9 mouse cellular contexts compared by ENCODE assay signal in the genomic region with DNA sequence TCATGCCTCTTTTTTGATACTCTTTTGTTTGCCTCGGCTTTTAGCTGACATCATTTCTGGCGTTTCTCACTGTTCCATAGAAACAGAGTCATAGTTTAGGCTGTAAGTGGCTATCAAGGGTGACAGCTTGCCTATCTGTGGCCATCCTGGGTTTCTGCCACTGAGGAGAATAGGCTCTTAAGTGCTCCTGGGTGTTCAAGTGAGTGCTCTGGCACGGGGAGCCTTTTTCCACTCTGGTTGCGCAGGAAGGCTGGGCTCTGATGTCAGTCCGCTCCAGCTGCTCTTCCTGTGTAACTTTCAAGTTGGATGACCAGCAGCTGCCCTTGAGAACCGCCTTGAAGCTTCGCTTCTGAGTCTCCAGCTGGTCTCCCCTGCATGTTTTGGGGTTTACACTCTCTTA. TPM values are rescaled to one million over a fixed set of nuclear protein-coding genes. Genes with fewer than 3 reads are reported as not detected.
DNase-seq lines count a peak whose midpoint lies in the region; ATAC-seq lines count a peak whose summit lies in the region.
"Had no signal": no experiment of that assay in that cellular context is flagged by ENCODE, and none has a peak within 500 bp of the region (broad histone marks: within the 10 kb centered on the region; RNA-seq: fewer than 3 reads in every experiment).

No protein-coding gene starts in this region.

- 0 out of 2 replicates have a peak, but pooled peaks have one; percentile 32 for ATAC-seq in forebrain, embryonic 14.5 days
- ATAC-seq in forebrain, embryonic 16.5 days: no peak; the same call in 1 of the 2 replicates

- H3K4me2 ChIP-seq in forebrain, embryonic 14.5 days (ENCODE audit: low read length): no peak overlapping the region
- no peak overlapping the region for H3K4me2 ChIP-seq in forebrain, embryonic 16.5 days (ENCODE audit: low read length)

- H3K4me3 ChIP-seq in forebrain, embryonic 14.5 days (ENCODE audit: low read depth, low read length): no peak overlapping the region
- H3K4me3 ChIP-seq in forebrain, embryonic 16.5 days (replicated peaks; ENCODE audit: low read length): no peak overlapping the region

- DNase-seq in forebrain, embryonic 14.5 days (ENCODE audit: low spot score): peak; percentile 27
- peak; percentile 63 for DNase-seq in gastrocnemius, postnatal 14 days
- peak; percentile 70 for DNase-seq in heart, postnatal 25 days (ENCODE audit: low spot score)
- peak; percentile 73 for DNase-seq in lung, postnatal 25 days (ENCODE audit: low spot score)
- no peak for DNase-seq in frontal cortex, adult 2 months (ENCODE audit: extremely low spot score in 1 of 2, low spot score in 1 of 2)
- no peak for DNase-seq in spleen, postnatal 10 days (ENCODE audit: low spot score in 2 of 2)
- DNase-seq in embryo, embryonic 10 days (ENCODE audit: low spot score): no peak
- DNase-seq: cerebellum, postnatal 25 days had no signal

- no peak overlapping the region for H3K27ac ChIP-seq in forebrain, embryonic 14.5 days (ENCODE audit: low read depth, low read length)
- no peak overlapping the region for H3K27ac ChIP-seq in forebrain, embryonic 16.5 days (ENCODE audit: low read length)

- 61% methylated on average over 7 of the region's 7 CpGs for WGBS in forebrain, embryonic 14.5 days
- WGBS in forebrain, embryonic 16.5 days: 56% methylated on average over 7 of the region's 7 CpGs

- intact Hi-C loops in gastrocnemius, postnatal 14 days (cut with DNase I; ENCODE audit: low total_unique reads): loop anchor here (10.0 kb wide), 1 partner anchor 83 kb away; the partner anchor contains the start of gene Fhl1
- intact Hi-C loops in heart, postnatal 25 days (cut with DNase I): loop anchor here (2.0 to 5.0 kb wide), 3 partner anchors 81 to 139 kb away; partner anchors contain the start of gene Fhl1

- H3K36me3 ChIP-seq in forebrain, embryonic 14.5 days (ENCODE audit: control insufficient read depth, insufficient read depth, low read length): peaks cover 3% of the 10 kb centered on the region; the same call in 1 of the 2 replicates
- no peaks in the 10 kb centered on the region for H3K36me3 ChIP-seq in forebrain, embryonic 16.5 days (ENCODE audit: control insufficient read depth, insufficient read depth)

- H3K4me1 ChIP-seq in forebrain, embryonic 14.5 days (ENCODE audit: control insufficient read depth, insufficient read depth, low read length): no peaks in the 10 kb centered on the region
- no peaks in the 10 kb centered on the region for H3K4me1 ChIP-seq in forebrain, embryonic 16.5 days (replicated peaks; ENCODE audit: control insufficient read depth, insufficient read depth, low read length)

- H3K9ac ChIP-seq in forebrain, embryonic 14.5 days (ENCODE audit: low read length): no peak overlapping the region
- no peak overlapping the region for H3K9ac ChIP-seq in forebrain, embryonic 16.5 days (replicated peaks; ENCODE audit: low read depth, low read length)

- no peaks in the 10 kb centered on the region for H3K9me3 ChIP-seq in forebrain, embryonic 14.5 days (replicated peaks; ENCODE audit: control insufficient read depth, low read length)
- H3K9me3 ChIP-seq in forebrain, embryonic 16.5 days (ENCODE audit: control insufficient read depth, low read length): no peaks in the 10 kb centered on the region

- no peaks in the 10 kb centered on the region for H3K27me3 ChIP-seq in forebrain, embryonic 14.5 days (replicated peaks; ENCODE audit: control insufficient read depth, insufficient read depth, low read length)
- no peaks in the 10 kb centered on the region for H3K27me3 ChIP-seq in forebrain, embryonic 16.5 days (replicated peaks; ENCODE audit: control insufficient read depth, insufficient read depth, low read length)

RNA-seq across cellular contexts. Expression of gene Slc9a6, which starts 42.2 kb away (rescaled TPM):
- 29.9 and 30.2 TPM in 2 replicates for polyA plus RNA-seq in forebrain, embryonic 14.5 days (2014; fragmentation: Nextera tagmentation; extraction: Ambion mirVana)
- polyA plus RNA-seq in forebrain, embryonic 16.5 days (2015; fragmentation: Nextera tagmentation; extraction: Ambion mirVana): 53.3 and 54.4 TPM in 2 replicates
- total RNA-seq in gastrocnemius, postnatal 14 days (2021): 10 to 100 TPM; 14.9 to 19.7 TPM
- total RNA-seq in heart, postnatal 25 days (2021): 10 to 100 TPM; 20.7 to 23.0 TPM
- 64.8 and 73.8 TPM in 2 replicates for polyA plus RNA-seq in frontal cortex, adult 2 months (2012; rRNA removed)

RNA-seq across cellular contexts. Expression of gene Mmgt1, which starts 53.9 kb away (rescaled TPM):
- 45.8 and 49.9 TPM in 2 replicates for polyA plus RNA-seq in forebrain, embryonic 14.5 days (2014; fragmentation: Nextera tagmentation; extraction: Ambion mirVana)
- 52.1 and 58.7 TPM in 2 replicates for polyA plus RNA-seq in forebrain, embryonic 16.5 days (2015; fragmentation: Nextera tagmentation; extraction: Ambion mirVana)
- total RNA-seq in gastrocnemius, postnatal 14 days (2021): 10 to 100 TPM; 16.7 to 17.4 TPM
- 10 to 100 TPM; 29.9 to 33.3 TPM for total RNA-seq in heart, postnatal 25 days (2021)
- polyA plus RNA-seq in frontal cortex, adult 2 months (2012; rRNA removed): 22.4 and 23.2 TPM in 2 replicates

Comparison
In these comparisons a context has a peak if more than half of its experiments do, and no peak if none do; other contexts are left out.
1. DNase-seq: peak in forebrain, embryonic 14.5 days (single experiment), gastrocnemius, postnatal 14 days (single experiment), heart, postnatal 25 days (single experiment) and lung, postnatal 25 days (single experiment); none in frontal cortex, adult 2 months (0 of 2), spleen, postnatal 10 days (0 of 2) and embryo, embryonic 10 days (single experiment).